Mouse (Mus musculus) left cerebral cortex, adult 8-10 months (tissue): ENCODE results near the gene C9. TPM values are rescaled to one million over a fixed set of nuclear protein-coding genes. Genes with fewer than 3 reads are reported as not detected.

Experiments
- DNase-seq, 2 experiments: peaks; one replicate each; pipeline ENCODE4 v3.0.0; 2022; ENCODE audit warnings: low spot score in 2 of 2
- total RNA-seq, 4 experiments: library from RNA; stranded (reverse); gene quantifications; 2 replicates each; pipeline ENCODE4 v1.2.4; 2022

C9 gene
- not detected for total RNA-seq

- no peak for DNase-seq
Measured at GRCm38 (mm10) chr15:6445135-6445534, at the start of gene C9. C9 (plus strand) TSS chr15:6445327.

DNA sequence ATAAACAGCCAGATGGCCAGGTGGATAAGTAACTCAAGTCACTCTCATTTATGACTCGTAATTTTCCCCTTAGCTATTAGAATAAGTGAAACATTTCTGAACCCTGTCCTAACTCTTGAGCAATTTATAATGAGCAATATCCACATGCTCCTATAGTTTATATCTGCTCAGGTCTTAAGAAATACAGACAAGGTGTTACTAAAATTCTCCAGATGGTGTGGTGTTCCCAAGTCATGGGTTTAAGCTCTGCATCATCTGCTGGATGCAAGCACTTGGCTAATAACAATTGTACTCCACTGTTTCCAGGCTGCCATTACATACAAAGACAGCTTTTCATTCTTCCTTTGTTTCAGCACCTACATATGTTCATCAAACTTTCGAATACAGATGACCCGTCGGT lies 46.9 kb upstream of the C9 start:
- no peak for DNase-seq

GRCm38 (mm10) chr15:6398881-6399280 lies 46.2 kb upstream of the C9 start:
- DNase-seq = no peak

GRCm38 (mm10) chr15:6400115-6400514 lies 45.0 kb upstream of the C9 start:
- no peak for DNase-seq

GRCm38 (mm10) chr15:6402433-6402832 lies 42.7 kb upstream of the C9 start:
- no peak for DNase-seq

DNA sequence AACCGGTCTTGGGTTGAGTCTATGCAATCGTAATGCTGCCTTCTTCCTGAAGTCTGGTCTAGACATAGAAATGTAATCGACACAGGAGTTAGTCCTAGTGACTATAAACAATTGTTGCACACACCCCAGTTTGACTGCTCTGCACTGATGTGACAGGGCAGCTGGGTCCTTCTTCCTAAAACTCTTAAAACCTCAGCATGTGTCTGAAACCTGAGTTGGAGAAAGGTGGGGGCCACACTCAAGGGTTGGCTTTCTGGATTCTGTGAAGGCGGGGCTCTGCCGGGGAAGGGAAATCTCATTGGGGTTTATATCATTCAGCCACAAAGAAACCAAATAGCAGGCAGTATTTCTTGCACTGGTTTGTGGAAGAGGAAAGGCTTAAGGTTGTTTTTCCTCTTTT lies 41.0 kb upstream of the C9 start:
- no peak for DNase-seq

DNA sequence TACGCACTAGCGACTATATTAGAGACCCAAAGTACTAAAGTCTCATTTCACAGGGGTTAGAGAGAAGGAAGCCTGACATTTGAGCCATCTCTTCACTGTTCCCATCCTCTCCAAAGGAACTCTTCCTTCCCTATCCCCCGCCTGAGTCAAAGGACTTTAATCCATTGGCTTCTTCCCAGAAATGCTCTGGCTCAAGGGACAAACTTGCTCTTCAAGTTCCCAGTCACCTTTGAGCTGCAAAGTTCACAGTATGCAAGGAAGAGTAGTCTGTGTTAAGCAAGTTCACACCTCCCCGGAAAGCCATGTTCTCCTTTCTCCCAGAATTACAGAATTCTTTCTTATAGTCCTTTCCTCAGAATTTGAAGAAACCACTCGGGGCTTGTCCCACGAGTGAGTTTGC lies 38.4 kb upstream of the C9 start:
- DNase-seq = no peak

DNA sequence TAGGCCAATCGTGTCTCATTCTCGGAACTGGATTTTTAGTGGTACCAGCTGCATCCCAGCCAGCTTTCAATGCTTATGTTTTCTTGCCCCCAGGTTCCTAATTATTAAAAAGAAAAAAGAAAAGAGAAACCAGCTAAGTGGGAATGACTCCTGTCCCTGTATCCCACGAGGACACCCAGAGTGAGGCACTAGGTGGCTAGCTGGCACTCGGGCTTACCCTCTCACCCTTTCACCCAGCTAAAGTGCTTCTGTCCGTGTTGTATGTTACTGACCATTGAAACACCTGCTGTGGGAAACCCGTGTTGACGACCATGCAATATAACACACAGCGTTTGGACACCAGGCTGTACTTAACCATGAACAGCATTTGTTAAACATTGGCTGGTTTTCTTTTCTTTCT lies 36.1 kb upstream of the C9 start:
- DNase-seq = no peak

GRCm38 (mm10) chr15:6410161-6410560 lies 35.0 kb upstream of the C9 start:
- DNase-seq = no peak

GRCm38 (mm10) chr15:6411334-6411733 lies 33.8 kb upstream of the C9 start:
- DNase-seq = no peak

DNA sequence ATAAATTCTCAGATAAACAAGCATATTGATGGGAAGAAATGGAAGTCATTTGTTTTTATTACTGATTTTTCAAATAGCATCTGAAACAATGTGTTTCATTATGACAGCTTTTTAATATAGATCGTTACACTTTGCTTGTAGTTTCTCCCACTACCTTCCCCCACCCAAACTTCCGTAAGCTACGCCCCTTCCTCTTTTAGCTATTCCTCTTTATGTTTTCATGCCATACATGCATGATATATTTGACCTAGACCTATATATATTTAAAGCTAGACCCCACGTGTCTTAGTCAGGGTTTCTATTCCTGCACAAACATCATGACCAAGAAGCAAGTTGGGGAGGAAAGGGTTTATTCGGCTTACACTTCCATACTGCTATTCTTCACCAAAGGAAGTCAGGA lies 29.8 kb upstream of the C9 start:
- DNase-seq = no peak

DNA sequence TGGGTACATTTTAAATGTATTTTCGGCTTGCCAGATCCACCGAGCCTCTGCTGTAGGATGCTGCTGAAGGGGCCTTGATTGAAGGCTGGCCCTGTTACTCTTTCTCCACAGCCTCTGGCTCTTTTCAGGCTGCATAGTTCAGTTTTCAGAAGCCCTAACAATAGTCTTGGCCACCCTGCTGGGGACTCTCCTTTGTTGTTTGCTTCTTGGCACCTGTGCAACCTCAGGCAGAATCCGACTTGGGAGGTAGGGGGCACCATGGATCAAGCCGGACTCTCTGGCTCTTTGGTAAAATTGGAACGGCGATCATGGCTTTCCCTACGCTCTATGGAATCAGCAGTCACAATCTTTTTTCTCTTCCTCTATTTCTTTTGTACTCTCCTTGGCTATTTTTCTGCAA lies 13.3 kb upstream of the C9 start:
- DNase-seq = no peak

DNA sequence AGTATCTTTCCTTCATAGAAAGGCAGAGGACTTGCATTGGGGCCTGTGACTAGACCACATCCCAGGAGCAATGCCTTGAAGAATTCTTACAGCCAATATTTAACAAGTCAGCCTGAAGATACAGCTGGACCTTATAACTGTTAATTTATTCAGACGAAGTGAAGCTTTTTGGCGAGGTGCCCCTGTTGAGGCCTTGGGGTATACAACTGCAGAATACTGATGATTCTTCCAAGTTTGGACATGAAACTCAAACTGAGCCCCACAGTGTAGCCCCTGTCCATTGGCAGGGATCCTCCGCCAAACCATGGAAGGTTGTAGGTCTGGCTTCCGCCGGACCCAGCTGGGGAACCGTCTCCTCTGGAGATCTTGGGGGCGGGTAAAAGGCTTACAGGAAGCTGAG lies 12.7 kb upstream of the C9 start:
- no peak for DNase-seq

- DNase-seq = no peak
Measured at GRCm38 (mm10) chr15:6435281-6435680, 9.8 kb upstream of the C9 start.

- DNase-seq = no peak
Measured at GRCm38 (mm10) chr15:6435773-6436172, 9.4 kb upstream of the C9 start.

- DNase-seq = no peak
Measured at GRCm38 (mm10) chr15:6438685-6439084, 6.4 kb upstream of the C9 start.

- DNase-seq = no peak
Measured at GRCm38 (mm10) chr15:6444452-6444851, 675 bp upstream of the C9 start.

DNA sequence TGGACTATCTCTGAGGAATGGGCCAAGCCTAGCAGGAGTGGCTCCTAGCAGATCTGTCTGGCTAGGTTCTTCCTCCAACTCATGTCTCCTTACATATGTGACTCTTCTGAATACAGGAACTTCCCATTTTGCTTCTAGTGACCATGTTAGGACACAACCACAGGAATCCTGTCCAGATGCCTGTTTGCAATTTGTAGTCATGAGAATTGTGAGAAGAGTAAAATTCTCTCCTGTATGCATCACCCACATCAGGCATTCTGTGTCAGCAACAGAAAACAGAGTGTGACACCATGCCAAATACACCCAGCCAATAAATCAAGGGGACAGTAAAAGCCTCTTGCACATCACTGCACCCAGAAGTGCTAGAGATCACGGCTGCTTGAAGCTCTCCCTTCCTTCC lies 1.1 kb downstream of the C9 start:
- no peak for DNase-seq

- no peak for DNase-seq
Measured at GRCm38 (mm10) chr15:6448892-6449291, 3.8 kb downstream of the C9 start.

- no peak for DNase-seq
Measured at GRCm38 (mm10) chr15:6454461-6454860, 9.3 kb downstream of the C9 start.

DNA sequence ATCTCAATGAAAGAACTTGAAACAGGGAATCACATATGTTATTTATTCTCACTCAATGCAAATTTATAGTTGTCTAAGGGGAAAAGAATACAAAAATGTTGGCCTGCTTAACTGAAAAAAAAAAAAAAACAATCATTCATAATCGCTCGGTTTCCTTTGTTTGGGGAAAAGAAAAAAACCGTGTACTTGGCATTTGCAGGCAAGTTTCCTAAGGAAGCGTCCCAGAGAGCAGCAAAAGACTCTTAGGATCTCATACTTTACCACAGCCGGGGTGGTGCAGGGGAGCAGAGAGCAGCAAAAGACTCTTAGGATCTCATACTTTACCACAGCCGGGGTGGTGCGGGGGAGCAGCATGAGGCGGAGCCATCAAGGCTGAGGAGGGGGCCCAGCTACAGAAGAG lies 16.3 kb downstream of the C9 start:
- DNase-seq = no peak

DNA sequence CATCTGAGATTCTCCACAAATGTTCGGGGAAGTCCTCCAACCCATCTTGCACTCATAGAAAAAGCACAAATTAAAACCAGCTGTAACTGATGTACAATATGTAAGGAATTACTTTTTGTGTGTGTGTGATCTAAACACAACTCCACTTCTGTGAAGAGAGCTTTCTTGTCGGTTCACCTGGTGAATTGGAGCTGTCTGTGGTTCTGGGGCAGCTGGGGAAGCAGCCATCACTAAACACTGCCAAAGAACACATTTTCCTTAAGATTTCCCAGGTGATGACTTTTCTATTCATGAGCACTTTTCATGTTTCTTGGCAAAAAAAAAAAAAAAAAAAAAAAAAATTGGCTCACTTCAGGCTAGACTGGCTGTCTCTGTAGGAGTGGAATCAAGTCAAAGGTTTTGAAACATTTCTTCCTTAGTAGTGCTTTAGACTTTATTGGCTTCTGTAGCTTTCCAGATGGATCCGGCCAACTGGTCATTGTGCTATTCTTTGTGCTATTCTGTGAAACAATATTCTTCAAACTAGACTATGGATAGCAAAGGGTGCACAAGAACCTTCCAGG lies 18.3 kb downstream of the C9 start:
- DNase-seq = no peak

DNA sequence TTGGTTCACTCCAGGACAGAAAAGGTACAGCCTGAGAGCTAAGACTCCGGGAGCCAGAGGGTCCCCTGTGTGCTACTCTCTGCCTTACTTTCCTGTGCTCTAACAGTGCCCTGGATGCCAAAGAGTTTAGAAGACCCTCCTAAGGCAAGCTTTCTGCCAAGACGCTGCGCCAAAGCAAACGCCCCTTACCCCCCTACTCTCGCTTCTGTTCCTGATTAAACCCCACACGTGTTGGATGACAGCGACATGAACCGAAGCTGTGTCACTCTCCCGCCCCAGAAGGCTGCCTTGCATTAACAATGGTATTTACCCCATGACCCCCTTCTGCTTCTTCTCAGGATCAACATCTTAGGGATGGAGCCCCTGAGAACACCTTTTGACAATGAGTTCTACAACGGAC lies 21.9 kb downstream of the C9 start:
- DNase-seq = no peak

GRCm38 (mm10) chr15:6468845-6469244 lies 23.7 kb downstream of the C9 start:
- DNase-seq = no peak
